Mouse (Mus musculus) forebrain, postnatal 0 days (tissue): ENCODE measurements around the gene Prkg1. TPM values are rescaled to one million over a fixed set of nuclear protein-coding genes. Genes with fewer than 3 reads are reported as not detected.

Source experiments
- ATAC-seq: fragments of 200-750 bp; cut with Nextera tagmentation; 2 replicates; pipeline ENCODE4 v1.8.0; 2017; ENCODE audit warnings: mild to moderate bottlenecking, moderate library complexity
- DNase-seq: peaks from one replicate; pipeline ENCODE4 v3.0.0-alpha.2; 2015
- H3K27ac ChIP-seq: fragments of 300-500 bp; sonication (generic); 2 replicates; pipeline ENCODE4 v1.5.1; 2014; ENCODE audit warnings: low read depth, mild to moderate bottlenecking, antibody characterized with exemption, low read length, moderate library complexity, mixed read lengths
- H3K27me3 ChIP-seq: fragments of 300-500 bp; sonication (generic); 2 replicates; pipeline ENCODE4 v1.6.1; 2014; ENCODE audit warnings: mild to moderate bottlenecking, low read length, mixed read lengths; ENCODE audit not compliant: insufficient read depth
- H3K36me3 ChIP-seq: fragments of 300-500 bp; sonication (generic); 2 replicates; pipeline ENCODE4 v1.6.1; 2014; ENCODE audit warnings: mild to moderate bottlenecking, moderate library complexity; ENCODE audit not compliant: insufficient read depth
- H3K4me1 ChIP-seq: fragments of 300-500 bp; sonication (generic); 2 replicates; pipeline ENCODE4 v1.6.1; 2014; ENCODE audit warnings: antibody characterized with exemption; ENCODE audit not compliant: insufficient read depth
- H3K4me2 ChIP-seq: fragments of 300-500 bp; sonication (generic); 2 replicates; pipeline ENCODE4 v1.6.1; 2014; ENCODE audit warnings: low read depth, mild to moderate bottlenecking, moderate library complexity
- H3K4me3 ChIP-seq: fragments of 300-500 bp; sonication (generic); 2 replicates; pipeline ENCODE4 v1.5.1; 2014; ENCODE audit warnings: low read depth, low read length, mixed read lengths
- H3K9ac ChIP-seq: fragments of 300-500 bp; sonication (generic); 2 replicates; pipeline ENCODE4 v1.6.1; 2014; ENCODE audit warnings: mild to moderate bottlenecking
- H3K9me3 ChIP-seq: fragments of 300-500 bp; sonication (generic); 2 replicates; pipeline ENCODE4 v1.6.1; 2016; ENCODE audit warnings: low read length
- CTCF ChIP-seq: sonication (generic); IDR thresholded peaks from 2 replicates; pipeline ENCODE4 v1.5.1; 2016; ENCODE audit warnings: antibody characterized with exemption, control low read depth, low read depth
- WGBS: fragments of 180-500 bp; shearing (Covaris S2); extraction: QIAGEN DNeasy Blood & Tissue Kit; methylation state at CpG from one replicate; pipeline ENCODE4 v1.1.7; 2014; 5-methylcytosine and 5-hydroxymethylcytosine counted together
- polyA plus RNA-seq: library from polyadenylated mRNA; unstranded; fragments of >200 nt; fragmentation: Nextera tagmentation; extraction: Ambion mirVana; gene quantifications from 2 replicates; pipeline ENCODE4 v1.2.1, GENCODE M21; 2015
- total RNA-seq: library from RNA; depleted of rRNA; stranded (reverse); fragments of >200 nt; gene quantifications from 2 replicates; pipeline ENCODE4 v1.2.3, GENCODE M21; 2014

Prkg1 gene
- total and polyA plus RNA-seq, 2 experiments from 2014 or later, result 3.2 to 9.9 TPM

- Histone ChIP-seq H3K27me3 (no peaks in the 10 kb centered on the region), H3K27ac (no peak overlapping the region), H3K4me3 (peak overlapping the region; percentile 75), H3K4me2 (peak overlapping the region; percentile 98), H3K4me1 (peaks cover 5% of the 10 kb centered on the region; the same call in 1 of the 2 replicates), H3K36me3 (no peaks in the 10 kb centered on the region), H3K9me3 (no peaks in the 10 kb centered on the region), H3K9ac (no peak overlapping the region)
- WGBS, result 53% methylated on average over 2 of the region's 2 CpGs
- TF ChIP-seq CTCF, result no peak
- ATAC-seq, result no peak
- peak; percentile 11 for DNase-seq
Measured at GRCm38 (mm10) chr19:31662802-31663201, 102.0 kb downstream of the Prkg1 start.

DNA sequence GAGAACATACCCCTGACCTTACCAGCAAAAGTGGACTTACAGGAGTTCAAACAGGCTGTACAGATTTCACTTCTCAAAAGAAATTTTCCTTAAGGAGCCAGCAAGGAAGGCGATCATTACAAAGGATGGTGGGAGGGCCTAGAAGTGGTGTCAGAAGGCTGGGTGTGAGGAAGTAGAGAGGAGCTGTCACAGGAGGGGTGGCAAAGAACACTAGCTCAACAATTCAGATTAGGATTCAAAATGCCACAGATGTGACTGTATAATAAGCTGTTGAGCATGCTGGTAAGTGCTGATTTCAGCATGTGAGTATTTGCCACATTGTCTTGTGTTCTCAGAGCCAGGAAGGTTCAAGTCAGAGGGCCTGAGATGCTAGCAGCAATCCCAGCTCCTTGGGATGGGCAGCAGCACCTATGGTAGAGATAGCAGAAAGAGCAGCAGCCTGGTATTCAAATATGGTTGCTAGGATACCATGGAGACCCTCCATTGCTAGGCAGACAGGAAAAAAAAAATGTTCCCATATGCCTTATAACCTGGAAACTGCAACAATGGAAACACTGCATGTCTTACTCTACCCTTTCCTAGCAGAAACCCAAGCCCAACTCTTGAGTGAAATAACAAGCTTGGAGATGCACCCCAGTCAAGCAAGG lies 106.0 kb downstream of the Prkg1 start:
- Histone ChIP-seq H3K36me3 (no peaks in the 10 kb centered on the region), H3K9me3 (no peaks in the 10 kb centered on the region), H3K4me3 (no peak overlapping the region), H3K9ac (no peak overlapping the region), H3K27me3 (no peaks in the 10 kb centered on the region), H3K4me1 (peaks cover 5% of the 10 kb centered on the region; the same call in 1 of the 2 replicates), H3K27ac (no peak overlapping the region), H3K4me2 (no peak overlapping the region)
- ATAC-seq (peak; percentile 72), DNase-seq (peak; percentile 63)
- no peak for TF ChIP-seq CTCF
- 43% methylated on average over 1 of the region's 1 CpGs for WGBS

GRCm38 (mm10) chr19:31656256-31656655 lies 108.6 kb downstream of the Prkg1 start:
- WGBS, result 69% methylated on average over 7 of the region's 7 CpGs
- Histone ChIP-seq H3K9ac (no peak overlapping the region), H3K27me3 (no peaks in the 10 kb centered on the region), H3K9me3 (no peaks in the 10 kb centered on the region), H3K4me3 (no peak overlapping the region), H3K4me2 (no peak overlapping the region), H3K36me3 (no peaks in the 10 kb centered on the region), H3K27ac (no peak overlapping the region), H3K4me1 (peaks cover 5% of the 10 kb centered on the region; the same call in 1 of the 2 replicates)
- ATAC-seq, result no peak
- TF ChIP-seq CTCF, result no peak
- DNase-seq, result no peak

DNA sequence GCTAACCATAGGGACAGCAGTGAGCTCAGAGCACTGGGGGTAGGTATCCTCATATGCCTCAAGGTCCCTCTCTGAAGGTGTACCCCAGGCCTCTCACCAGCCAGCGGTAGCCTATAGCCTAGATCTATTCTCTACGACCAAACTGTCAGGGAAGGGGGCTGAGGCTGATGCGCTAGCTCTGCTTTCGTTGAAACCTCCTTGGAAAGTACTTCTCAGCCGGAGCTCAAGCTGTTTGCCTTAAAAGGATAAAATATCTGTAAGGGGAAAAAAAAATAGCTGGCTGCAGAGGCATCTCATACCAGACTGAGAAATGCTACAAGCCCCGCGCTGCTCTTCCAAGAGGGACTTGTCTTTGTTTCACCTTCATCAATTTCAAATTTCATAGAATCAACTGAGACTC lies 109.0 kb downstream of the Prkg1 start:
- no peak for DNase-seq
- no peak for TF ChIP-seq CTCF
- H3K9ac ChIP-seq, result no peak overlapping the region
- whole genome bisulfite sequencing, result 69% methylated on average over 7 of the region's 7 CpGs
- no peaks in the 10 kb centered on the region for H3K36me3 ChIP-seq
- ATAC-seq, result peak; percentile 58
- no peak overlapping the region for H3K27ac ChIP-seq
- H3K4me2 ChIP-seq, result no peak overlapping the region
- H3K9me3 ChIP-seq, result no peaks in the 10 kb centered on the region
- peaks cover 5% of the 10 kb centered on the region; the same call in 1 of the 2 replicates for H3K4me1 ChIP-seq
- H3K4me3 ChIP-seq, result no peak overlapping the region
- no peaks in the 10 kb centered on the region for H3K27me3 ChIP-seq

DNA sequence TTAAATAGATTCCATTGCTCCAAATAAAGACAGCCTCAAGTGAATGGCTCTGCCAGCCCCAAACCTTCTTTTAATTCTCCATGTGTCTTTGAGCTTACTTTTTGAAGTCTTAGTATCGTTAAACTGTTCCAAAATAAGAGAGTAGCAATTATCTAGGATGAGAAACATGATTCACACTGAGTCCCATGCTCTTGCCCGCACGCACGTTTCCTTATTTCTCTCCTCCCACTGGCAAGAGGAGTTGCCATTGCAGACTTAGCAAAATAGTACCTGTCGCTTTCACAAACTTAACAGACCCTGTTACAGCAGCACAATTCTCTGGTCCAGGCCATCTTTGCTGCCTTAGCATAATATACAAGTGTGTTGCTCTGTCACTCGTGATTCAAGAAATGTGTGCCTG lies 110.8 kb downstream of the Prkg1 start:
- H3K4me2 ChIP-seq, result no peak overlapping the region
- ATAC-seq, result no peak
- H3K27me3 ChIP-seq, result no peaks in the 10 kb centered on the region
- no peak overlapping the region for H3K27ac ChIP-seq
- no peak overlapping the region for H3K4me3 ChIP-seq
- no peak for TF ChIP-seq CTCF
- H3K9ac ChIP-seq, result no peak overlapping the region
- WGBS, result 68% methylated on average over 6 of the region's 6 CpGs
- H3K36me3 ChIP-seq, result no peaks in the 10 kb centered on the region
- no peak for DNase-seq
- H3K4me1 ChIP-seq, result peaks cover 1% of the 10 kb centered on the region; the same call in 1 of the 2 replicates
- no peaks in the 10 kb centered on the region for H3K9me3 ChIP-seq

DNA sequence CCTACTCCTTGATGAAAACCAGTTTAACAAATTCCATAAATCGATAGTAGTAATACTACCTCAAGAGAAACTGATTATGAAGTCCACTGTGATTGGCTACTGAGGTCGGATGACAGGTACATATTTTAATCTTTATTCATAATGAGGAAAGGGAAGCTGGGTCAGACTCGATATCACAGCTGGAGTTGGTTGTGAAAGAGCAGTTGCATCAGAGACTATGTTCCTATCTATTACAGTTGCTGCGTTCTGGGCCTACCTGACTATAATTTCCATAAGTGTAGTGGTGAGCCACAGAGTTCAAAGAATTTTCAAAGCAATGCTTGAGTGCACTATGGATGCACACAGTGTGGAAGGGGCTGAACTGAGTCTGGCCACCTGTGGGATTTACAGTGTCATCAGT lies 114.4 kb downstream of the Prkg1 start:
- WGBS, result 96% methylated on average over 4 of the region's 4 CpGs
- Histone ChIP-seq H3K27me3 (no peaks in the 10 kb centered on the region), H3K36me3 (no peaks in the 10 kb centered on the region), H3K4me3 (no peak overlapping the region), H3K4me1 (no peaks in the 10 kb centered on the region), H3K27ac (no peak overlapping the region), H3K4me2 (no peak overlapping the region), H3K9me3 (no peaks in the 10 kb centered on the region), H3K9ac (no peak overlapping the region)
- ATAC-seq (no peak), DNase-seq (no peak)
- no peak for TF ChIP-seq CTCF

GRCm38 (mm10) chr19:31647492-31647891 lies 117.3 kb downstream of the Prkg1 start:
- Histone ChIP-seq H3K27ac (no peak overlapping the region), H3K4me2 (no peak overlapping the region), H3K9me3 (no peaks in the 10 kb centered on the region), H3K36me3 (no peaks in the 10 kb centered on the region), H3K9ac (no peak overlapping the region), H3K27me3 (no peaks in the 10 kb centered on the region), H3K4me1 (no peaks in the 10 kb centered on the region), H3K4me3 (no peak overlapping the region)
- ATAC-seq, result no peak
- no peak for TF ChIP-seq CTCF
- no peak for DNase-seq
- 50% methylated on average over 2 of the region's 2 CpGs for WGBS
